Mouse (Mus musculus) CH12.LX (cell line): ENCODE data around the gene Nup155. TPM values are rescaled to one million over a fixed set of nuclear protein-coding genes. Genes with fewer than 3 reads are reported as not detected.

Experiments
- DNase-seq: peaks from one replicate; pipeline ENCODE4 v3.0.0-alpha.2; 2013; ENCODE audit errors: extremely low read depth
- H3K27ac ChIP-seq: 2 replicates; pipeline ENCODE4 v1.5.1; 2012; ENCODE audit warnings: low read depth, mild to moderate bottlenecking, control low read depth, moderate library complexity; ENCODE audit not compliant: insufficient read depth
- H3K27me3 ChIP-seq: replicated peaks from 2 replicates; pipeline ENCODE3; 2012; ENCODE audit warnings: inconsistent platforms
- H3K36me3 ChIP-seq, 2 experiments: replicated peaks in 1 of 2; 2 replicates each; pipeline versions ENCODE3 to v1.6.1; 2012; ENCODE audit warnings: inconsistent platforms in 1 of 2, low read length in 1 of 2, mild to moderate bottlenecking in 1 of 2, mixed read lengths in 1 of 2, moderate library complexity in 1 of 2; ENCODE audit not compliant: control insufficient read depth in 1 of 2, insufficient read depth in 1 of 2
- H3K4me1 ChIP-seq, 2 experiments: 2 replicates each; pipeline ENCODE4 v1.6.1; 2012; ENCODE audit warnings: inconsistent platforms in 1 of 2, moderate library complexity in 1 of 2; ENCODE audit not compliant: insufficient read depth in 2 of 2, control insufficient read depth in 1 of 2
- H3K4me2 ChIP-seq: 2 replicates; pipeline ENCODE4 v1.6.1; 2012; ENCODE audit warnings: low read depth, mild to moderate bottlenecking, control low read depth; ENCODE audit not compliant: poor library complexity, insufficient read depth, severe bottlenecking
- H3K4me3 ChIP-seq, 3 experiments: fragments of 150-350 bp in 1 of 3; sonication (generic) in 1 of 3; replicated peaks in 1 of 3; 2 replicates each; pipeline versions ENCODE3 to v1.5.1; 2011 to 2012; ENCODE audit warnings: low read depth in 2 of 3, low read length in 2 of 3, mild to moderate bottlenecking in 2 of 3, moderate library complexity in 2 of 3, control low read depth in 1 of 3, improper control_type of control experiment in 1 of 3, inconsistent platforms in 1 of 3, mixed read lengths in 1 of 3; ENCODE audit not compliant: poor library complexity in 1 of 3
- H3K79me2 ChIP-seq: replicated peaks from 2 replicates; pipeline ENCODE4 v1.6.1; 2012; ENCODE audit warnings: mild to moderate bottlenecking, moderate library complexity; ENCODE audit not compliant: control insufficient read depth, poor library complexity, insufficient read depth, severe bottlenecking; ENCODE audit errors: extremely low read depth
- H3K9ac ChIP-seq: 2 replicates; pipeline ENCODE4 v1.6.1; 2012; ENCODE audit warnings: low read depth, mild to moderate bottlenecking, control low read depth, moderate library complexity; ENCODE audit not compliant: insufficient read depth
- H3K9me3 ChIP-seq: replicated peaks from 2 replicates; pipeline ENCODE3; 2012; ENCODE audit warnings: low read length, inconsistent platforms, mixed read lengths
- BHLHE40 ChIP-seq: IDR thresholded peaks from 2 replicates; pipeline ENCODE4 v1.6.1; 2011; ENCODE audit warnings: mild to moderate bottlenecking, low read depth, low read length, improper control_type of control experiment
- CHD2 ChIP-seq: IDR thresholded peaks from 2 replicates; pipeline ENCODE4 v1.6.1; 2011; ENCODE audit warnings: low read length, improper control_type of control experiment
- CTCF ChIP-seq, 2 experiments: IDR thresholded peaks in 1 of 2; conservative IDR thresholded peaks in 1 of 2; 2 replicates each; pipeline ENCODE4 v1.5.1; 2011 to 2012; ENCODE audit warnings: low read depth in 2 of 2, low read length in 2 of 2, improper control_type of control experiment in 1 of 2, inconsistent platforms in 1 of 2, mild to moderate bottlenecking in 1 of 2, moderate library complexity in 1 of 2
- E2F4 ChIP-seq: IDR thresholded peaks from 2 replicates; pipeline ENCODE4 v1.6.1; 2011; ENCODE audit warnings: low read depth, low read length, improper control_type of control experiment; ENCODE audit not compliant: insufficient replicate concordance
- ETS1 ChIP-seq: conservative IDR thresholded peaks from 2 replicates; pipeline ENCODE4 v1.6.1; 2012; ENCODE audit warnings: low read depth, mild to moderate bottlenecking, inconsistent platforms, low read length, improper control_type of control experiment, moderate library complexity
- GABPA ChIP-seq: IDR thresholded peaks from 2 replicates; pipeline ENCODE4 v1.6.1; 2012; ENCODE audit warnings: low read depth, low read length, improper control_type of control experiment, inconsistent platforms; ENCODE audit not compliant: insufficient replicate concordance
- JUND ChIP-seq: conservative IDR thresholded peaks from 2 replicates; pipeline ENCODE4 v1.6.1; 2011; ENCODE audit warnings: low read depth, low read length, improper control_type of control experiment
- MAX ChIP-seq: IDR thresholded peaks from 2 replicates; pipeline ENCODE4 v1.6.1; 2011; ENCODE audit warnings: low read length, improper control_type of control experiment
- MEF2A ChIP-seq: IDR thresholded peaks from 2 replicates; pipeline ENCODE4 v1.6.1; 2014; ENCODE audit warnings: low read depth, mild to moderate bottlenecking, inconsistent platforms, low read length, improper control_type of control experiment, borderline replicate concordance
- MXI1 ChIP-seq: IDR thresholded peaks from 2 replicates; pipeline ENCODE4 v1.6.1; 2011; ENCODE audit warnings: mild to moderate bottlenecking, low read depth, low read length, improper control_type of control experiment
- NELFE ChIP-seq: IDR thresholded peaks from 2 replicates; pipeline ENCODE4 v1.6.1; 2011; ENCODE audit warnings: low read depth, low read length, improper control_type of control experiment
- NRF1 ChIP-seq: IDR thresholded peaks from 2 replicates; pipeline ENCODE4 v1.6.1; 2014; ENCODE audit warnings: low read depth, mild to moderate bottlenecking, inconsistent platforms, low read length, improper control_type of control experiment, moderate library complexity
- PAX5 ChIP-seq: IDR thresholded peaks from 2 replicates; pipeline ENCODE4 v1.6.1; 2012; ENCODE audit warnings: low read length, inconsistent platforms, mixed read lengths
- POLR2AphosphoS2 ChIP-seq: IDR thresholded peaks from 2 replicates; pipeline ENCODE4 v1.6.1; 2011; ENCODE audit warnings: low read depth, low read length, improper control_type of control experiment
- RAD21 ChIP-seq: IDR thresholded peaks from 2 replicates; pipeline ENCODE4 v1.6.1; 2011; ENCODE audit warnings: low read depth, mild to moderate bottlenecking, low read length, improper control_type of control experiment, moderate library complexity
- RCOR1 ChIP-seq: conservative IDR thresholded peaks from 2 replicates; pipeline ENCODE4 v1.6.1; 2012; ENCODE audit warnings: low read depth, mild to moderate bottlenecking, inconsistent platforms, low read length, improper control_type of control experiment
- SIN3A ChIP-seq: IDR thresholded peaks from 2 replicates; pipeline ENCODE4 v1.6.1; 2012; ENCODE audit warnings: low read length, improper control_type of control experiment, inconsistent platforms
- SMC3 ChIP-seq: IDR thresholded peaks from 2 replicates; pipeline ENCODE4 v1.6.1; 2011; ENCODE audit warnings: low read depth, low read length, improper control_type of control experiment
- USF2 ChIP-seq: conservative IDR thresholded peaks from 2 replicates; pipeline ENCODE4 v1.6.1; 2011; ENCODE audit warnings: low read depth, low read length, improper control_type of control experiment
- ZNF384 ChIP-seq: IDR thresholded peaks from 2 replicates; pipeline ENCODE4 v1.6.1; 2012; ENCODE audit warnings: low read depth, low read length, improper control_type of control experiment, inconsistent platforms
- dilution Hi-C: fragments of 300-500 bp; cut with MboI; formaldehyde crosslinking; loops from 2 replicates; pipeline ENCODE4 v1.14.3; 2020; ENCODE audit warnings: low sequenced_read_pairs; ENCODE audit not compliant: extremely low pct_unique_long_range_greater_than_20kb, extremely low pct_ligation_motif_present
- in situ Hi-C: fragments of 300-500 bp; cut with MboI; formaldehyde crosslinking; loops from 3 replicates; pipeline ENCODE4 v1.14.3; 2019; ENCODE audit warnings: low sequenced_read_pairs, low pct_ligation_motif_present, low pct_unique_long_range_greater_than_20kb, mixed read lengths
- polyA plus RNA-seq: library from polyadenylated mRNA; unstranded; fragments of >175 nt; gene quantifications from 2 replicates; pipeline ENCODE4 v1.2.1, GENCODE M21; 2012; ENCODE audit warnings: low read depth; ENCODE audit not compliant: insufficient read length
- total RNA-seq, 2 experiments: library from RNA; depleted of rRNA; stranded (reverse); fragments of 300-350 nt in 1 of 2; fragments of >200 nt in 1 of 2; gene quantifications; 2 replicates each; pipeline ENCODE4 v1.2.3; 2012 to 2014

Gene Nup155
- total and polyA plus RNA-seq, 3 experiments, result 37.4 to 45.0 (median 42.3) TPM

DNA sequence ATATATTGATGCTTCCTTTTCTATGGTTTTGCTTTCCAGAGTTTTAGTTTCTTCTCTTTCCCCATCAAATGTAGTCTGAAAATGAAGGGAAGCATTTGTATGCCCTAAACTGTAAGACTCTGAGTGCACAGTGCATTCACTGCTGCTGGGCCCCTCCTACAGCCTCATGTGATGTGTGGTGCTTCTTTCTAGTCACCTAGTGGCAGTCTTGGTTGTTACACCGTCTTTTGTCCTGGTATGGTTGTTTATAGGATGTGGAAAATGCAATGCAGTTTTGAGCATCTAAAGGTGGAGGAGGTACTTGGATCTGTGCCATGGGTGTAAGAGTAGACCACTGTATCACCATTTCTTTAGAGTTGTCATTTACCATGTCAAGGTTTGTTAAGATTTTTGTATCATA, 20.2 kb downstream of the Nup155 start:
- Histone ChIP-seq H3K27me3 (no peaks in the 10 kb centered on the region), H3K9me3 (no peaks in the 10 kb centered on the region), H3K9ac (no peak overlapping the region), H3K4me2 (no peak overlapping the region), H3K4me1 (no peaks in the 10 kb centered on the region), H3K79me2 (no peaks in the 10 kb centered on the region), H3K27ac (no peak overlapping the region), H3K36me3 (peaks cover 63 to 82% of the 10 kb centered on the region in 2 experiments), H3K4me3 (no peak overlapping the region)
- peak; percentile 24 for DNase-seq
- dilution Hi-C loops (no loop called here), in situ Hi-C loops (no loop called here)
- TF ChIP-seq CTCF (conservative IDR thresholded peaks at IDR 0.05 in 1 of 2, IDR thresholded peaks at IDR 0.05 in 1 of 2; ENCODE audit: low read depth in 2 of 2, low read length in 2 of 2) (peak in 1 of 2 experiments; percentile 9; a peak in 1 of 4 replicates), E2F4 (no peak)

DNA sequence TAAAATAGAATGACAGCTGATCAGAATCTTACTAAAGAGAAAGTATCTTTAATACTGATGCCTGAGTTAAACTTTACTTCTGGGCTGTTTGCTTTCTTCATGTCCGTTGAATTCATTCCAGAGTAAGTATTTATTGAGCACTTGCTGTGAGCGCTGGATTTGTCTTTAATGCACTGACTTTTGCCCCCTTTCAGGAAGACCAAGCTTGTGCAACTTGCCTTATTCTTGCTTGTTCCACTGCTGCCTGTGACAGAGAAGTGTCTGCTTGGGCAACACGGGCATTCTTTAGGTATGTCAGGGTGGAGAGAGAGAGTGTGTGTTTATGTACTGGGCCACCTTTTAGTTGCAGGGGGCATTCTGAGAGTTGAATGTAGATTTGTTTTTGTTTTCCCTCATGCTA, 22.2 kb downstream of the Nup155 start:
- peaks cover 67 to 94% of the 10 kb centered on the region in 2 experiments for H3K36me3 ChIP-seq
- in situ Hi-C loops (no loop called here), dilution Hi-C loops (no loop called here)
- H3K4me3 ChIP-seq, result no peak overlapping the region
- H3K9me3 ChIP-seq, result no peaks in the 10 kb centered on the region
- H3K27ac ChIP-seq, result no peak overlapping the region
- no peak for DNase-seq
- no peak overlapping the region for H3K4me2 ChIP-seq
- TF ChIP-seq CHD2 (no peak), SMC3 (no peak), E2F4 (no peak), CTCF (conservative IDR thresholded peaks at IDR 0.05 in 1 of 2, IDR thresholded peaks at IDR 0.05 in 1 of 2; ENCODE audit: low read depth in 2 of 2, low read length in 2 of 2) (no peak), SIN3A (no peak), NELFE (no peak), RCOR1 (no peak), ZNF384 (no peak), ETS1 (no peak), PAX5 (no peak), MAX (no peak), POLR2AphosphoS2 (no peak), NRF1 (no peak), USF2 (no peak), GABPA (no peak), BHLHE40 (no peak), MXI1 (no peak), RAD21 (no peak), JUND (no peak), MEF2A (no peak)
- H3K4me1 ChIP-seq, result no peaks in the 10 kb centered on the region
- H3K79me2 ChIP-seq, result no peaks in the 10 kb centered on the region
- H3K9ac ChIP-seq, result no peak overlapping the region
- H3K27me3 ChIP-seq, result no peaks in the 10 kb centered on the region
